Mouse (Mus musculus): Measurements from ENCODE around the gene Igflr1. TPM values are rescaled to one million over a fixed set of nuclear protein-coding genes. Genes with fewer than 3 reads are reported as not detected.

Gene Igflr1
- polyA plus RNA-seq, 1 experiment = 3.7 TPM

DNA sequence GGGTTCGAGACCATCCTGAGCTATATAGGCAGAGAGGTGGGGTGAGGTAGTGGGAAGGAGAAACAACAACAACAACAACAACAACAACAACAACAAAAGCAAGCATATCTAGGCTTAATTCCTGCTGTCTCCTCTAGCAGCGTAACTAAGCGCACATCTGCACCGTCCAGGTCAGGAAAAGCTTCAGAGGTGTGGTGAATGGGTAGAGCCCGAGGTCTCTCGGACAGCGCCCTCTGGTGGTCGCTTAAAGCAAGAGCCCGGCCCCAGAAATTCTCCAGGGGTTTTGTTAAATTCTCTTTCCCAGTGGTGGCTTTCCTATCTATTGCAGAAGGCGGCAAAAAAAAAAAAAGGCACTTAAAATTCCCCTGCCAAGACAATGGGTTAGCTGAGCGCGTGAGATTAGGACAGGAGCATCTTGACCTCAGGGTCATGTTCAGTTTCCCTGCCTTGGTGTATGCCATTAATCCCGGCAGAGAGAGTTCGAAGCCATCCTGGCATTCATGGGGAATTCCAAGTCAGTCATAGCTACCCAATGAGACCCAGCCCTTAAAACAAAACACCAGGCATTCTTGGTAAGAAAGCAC, 48.4 kb downstream of the Igflr1 start:
- TF ChIP-seq GATA1 (IDR thresholded peaks at IDR 0.05; ENCODE audit: low read length) = no peak

DNA sequence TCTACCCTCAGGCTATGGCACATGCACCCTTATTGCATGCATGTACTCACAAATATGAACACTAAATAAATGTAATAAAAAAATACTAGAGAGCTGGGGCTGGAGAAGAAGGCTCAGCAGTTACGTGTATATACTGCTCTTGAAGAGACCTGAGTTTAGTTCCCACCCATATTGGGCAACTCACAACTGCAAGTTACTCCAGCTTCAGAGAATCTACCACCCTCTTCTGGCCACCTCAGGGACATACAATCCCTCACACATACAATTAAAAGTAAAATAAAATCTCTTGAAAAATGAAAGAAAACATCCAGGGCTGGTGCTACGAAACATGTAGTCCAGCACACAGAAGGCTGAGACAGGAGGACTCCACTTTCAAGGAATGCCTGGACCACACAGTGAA, 49.2 kb downstream of the Igflr1 start:
- TF ChIP-seq GATA1 (IDR thresholded peaks at IDR 0.05; ENCODE audit: low read length) = no peak

DNA sequence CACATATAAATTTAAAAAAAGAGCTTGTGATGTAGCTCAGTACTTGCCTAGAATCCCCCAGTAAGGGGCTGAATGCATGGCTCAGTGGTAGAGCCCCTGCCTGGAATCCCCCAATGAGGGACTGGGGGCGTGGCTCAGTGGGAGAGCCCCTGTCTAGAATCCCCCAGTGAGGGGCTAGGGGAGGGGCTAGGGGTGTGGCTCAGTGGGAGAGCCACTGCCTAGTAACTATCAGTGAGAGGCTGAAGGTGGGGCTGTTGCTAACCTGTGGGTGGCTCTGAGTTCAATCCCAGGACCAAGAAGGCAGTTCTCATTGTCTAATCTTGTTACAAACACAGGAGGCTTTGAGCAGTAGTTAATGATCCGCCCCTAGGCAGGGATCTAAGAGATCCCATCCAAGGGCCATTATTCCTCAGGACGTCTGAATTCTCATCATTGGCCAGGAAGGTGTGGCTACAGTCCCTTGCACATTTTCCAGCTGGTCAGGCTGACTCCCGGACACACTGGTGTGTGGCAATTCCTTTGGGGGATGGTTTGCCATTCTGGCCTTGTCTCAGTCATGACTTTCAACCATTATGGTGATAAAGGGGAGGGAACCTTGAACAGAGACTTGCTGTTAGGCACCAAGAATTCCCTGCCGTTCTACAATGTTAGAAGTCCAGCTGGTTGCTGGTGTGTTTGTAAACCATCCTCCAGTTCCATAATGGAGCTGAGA, 50.0 kb downstream of the Igflr1 start:
- no peak for TF ChIP-seq GATA1 (IDR thresholded peaks at IDR 0.05; ENCODE audit: low read length)

Other genes starting within 250 kb of the Igflr1 start
- gene E130208F15Rik, start 243.7 kb upstream of the Igflr1 start, polyA plus RNA-seq (2012) = 0.39 and 0.44 TPM in 2 replicates
- 23.4 and 30.5 TPM in 2 replicates for gene Sdhaf1, start 241.5 kb upstream of the Igflr1 start, polyA plus RNA-seq (2012)
- gene Lrfn3, start 202.7 kb upstream of the Igflr1 start, polyA plus RNA-seq (2012) = not detected in 2 replicates
- 0.25 TPM in 1 of 2 replicates, not detected in the other for gene Tyrobp, start 151.7 kb upstream of the Igflr1 start, polyA plus RNA-seq (2012)
- gene Hcst, start 145.6 kb upstream of the Igflr1 start, polyA plus RNA-seq (2012) = not detected in 2 replicates
- 0.12 and 0.16 TPM in 2 replicates for gene Nfkbid, start 143.7 kb upstream of the Igflr1 start, polyA plus RNA-seq (2012)
- gene Aplp1, start 119.9 kb upstream of the Igflr1 start, polyA plus RNA-seq (2012) = not detected in 2 replicates
- gene Kirrel2, start 107.7 kb upstream of the Igflr1 start, polyA plus RNA-seq (2012) = not detected in 2 replicates
- not detected in 2 replicates for gene Nphs1, start 107.1 kb upstream of the Igflr1 start, polyA plus RNA-seq (2012)
- not detected in 2 replicates for gene Prodh2, start 71.8 kb upstream of the Igflr1 start, polyA plus RNA-seq (2012)
- gene Arhgap33, start 30.4 kb upstream of the Igflr1 start, polyA plus RNA-seq (2012) = 70.2 and 78.5 TPM in 2 replicates
- 17.1 and 19.6 TPM in 2 replicates for gene Hspb6, start 13.2 kb upstream of the Igflr1 start, polyA plus RNA-seq (2012)
- 32.5 and 41.8 TPM in 2 replicates for gene Proser3, start 13.1 kb upstream of the Igflr1 start, polyA plus RNA-seq (2012)
- gene Lin37, start 5.6 kb upstream of the Igflr1 start, polyA plus RNA-seq (2012) = 145 and 158 TPM in 2 replicates
- 85.2 and 111 TPM in 2 replicates for gene U2af1l4, start 2.1 kb upstream of the Igflr1 start, polyA plus RNA-seq (2012)
- gene Gm49396, start 2.1 kb upstream of the Igflr1 start, polyA plus RNA-seq (2012) = 2.4 and 5.3 TPM in 2 replicates
- gene Psenen, start 1.8 kb upstream of the Igflr1 start, polyA plus RNA-seq (2012) = 49.9 and 57.2 TPM in 2 replicates
- gene Kmt2b, start 23.3 kb downstream of the Igflr1 start, polyA plus RNA-seq (2012) = 137 and 147 TPM in 2 replicates
- 0.31 and 0.49 TPM in 2 replicates for gene Zbtb32, start 33.5 kb downstream of the Igflr1 start, polyA plus RNA-seq (2012)
- gene Upk1a, start 47.4 kb downstream of the Igflr1 start, polyA plus RNA-seq (2012) = 1.4 and 2.7 TPM in 2 replicates
- gene Cox6b1, start 60.7 kb downstream of the Igflr1 start, polyA plus RNA-seq (2012) = 98.1 and 264 TPM in 2 replicates
- not detected in 2 replicates for gene Etv2, start 70.4 kb downstream of the Igflr1 start, polyA plus RNA-seq (2012)
- gene Rbm42, start 84.9 kb downstream of the Igflr1 start, polyA plus RNA-seq (2012) = 415 and 519 TPM in 2 replicates
- 38.7 and 69.6 TPM in 2 replicates for gene Haus5, start 99.6 kb downstream of the Igflr1 start, polyA plus RNA-seq (2012)
- not detected in 2 replicates for gene Pmis2, start 106.2 kb downstream of the Igflr1 start, polyA plus RNA-seq (2012)
- gene 2200002J24Rik, start 133.5 kb downstream of the Igflr1 start, polyA plus RNA-seq (2012) = not detected in 2 replicates
- gene Atp4a, start 146.8 kb downstream of the Igflr1 start, polyA plus RNA-seq (2012) = not detected in 2 replicates
- gene Tmem147, start 164.1 kb downstream of the Igflr1 start, polyA plus RNA-seq (2012) = 197 and 201 TPM in 2 replicates
- gene Gapdhs, start 178.3 kb downstream of the Igflr1 start, polyA plus RNA-seq (2012) = not detected in 2 replicates
- gene Sbsn, start 186.0 kb downstream of the Igflr1 start, polyA plus RNA-seq (2012) = 5.3 and 6.4 TPM in 2 replicates
- 0.17 TPM in 1 of 2 replicates, not detected in the other for gene Dmkn, start 198.3 kb downstream of the Igflr1 start, polyA plus RNA-seq (2012)
- gene Krtdap, start 222.5 kb downstream of the Igflr1 start, polyA plus RNA-seq (2012) = not detected in 2 replicates

All from G1E-ER4 (cell line).